Mouse (Mus musculus): Measurements from ENCODE around the gene Uqcr10. TPM values are rescaled to one million over a fixed set of nuclear protein-coding genes. Genes with fewer than 3 reads are reported as not detected.

Uqcr10 gene
- polyA plus RNA-seq, 1 experiment = 1,259 TPM

DNA sequence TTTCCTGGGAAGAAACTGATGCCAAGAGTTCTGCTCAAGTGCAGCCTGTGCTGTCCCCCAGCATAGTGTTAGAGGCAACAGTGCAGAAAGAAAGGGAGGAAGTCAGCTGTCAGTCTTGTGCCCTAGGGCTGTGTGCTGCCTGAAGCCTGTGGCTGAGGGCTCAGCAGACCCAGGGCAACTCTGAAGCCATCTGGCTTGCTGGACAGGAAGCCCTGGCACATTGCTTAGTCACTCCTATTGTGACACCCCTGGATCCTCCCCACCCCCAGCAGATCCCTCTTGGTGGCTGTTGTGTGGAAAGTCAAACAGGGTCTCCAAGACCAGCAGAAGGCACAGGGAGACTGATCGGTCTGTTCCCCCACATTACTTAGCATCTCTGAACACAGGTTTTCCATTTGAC lies 29.5 kb downstream of the Uqcr10 start:
- H3K27ac ChIP-seq (ENCODE audit: insufficient read depth, low read depth, low read length) = no peak overlapping the region
- 94% methylated on average over 1 of the region's 1 CpGs for WGBS

DNA sequence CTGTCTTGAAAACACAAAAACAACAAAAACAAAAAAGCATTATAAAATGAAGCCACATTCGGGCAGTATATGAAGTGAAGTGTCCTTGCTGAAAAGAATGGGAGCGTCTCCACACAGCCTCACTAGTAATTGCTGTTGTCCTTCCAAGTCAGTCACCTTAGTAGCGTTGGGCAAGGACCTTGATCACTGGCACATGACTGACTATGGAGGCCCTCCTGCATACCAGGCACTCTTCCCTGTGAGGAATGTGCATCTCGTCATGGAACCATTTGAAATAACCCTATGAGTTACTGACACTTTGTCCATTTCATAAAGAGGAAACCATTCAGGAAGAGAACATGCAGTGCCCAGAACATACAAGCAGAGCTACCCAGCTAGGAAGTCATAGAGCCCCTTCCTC lies 32.4 kb downstream of the Uqcr10 start:
- H3K4me1 ChIP-seq (ENCODE audit: control insufficient read depth, insufficient read depth, low read length) = no peaks in the 10 kb centered on the region
- WGBS = 92% methylated on average over 4 of the region's 4 CpGs
- H3K4me3 ChIP-seq (ENCODE audit: insufficient read depth, low read depth, low read length) = no peak overlapping the region
- TF ChIP-seq CTCF (IDR thresholded peaks at IDR 0.05; ENCODE audit: insufficient read depth, low read depth, low read length) (no peak), POLR2A (IDR thresholded peaks at IDR 0.05; ENCODE audit: insufficient read depth, low read depth, low read length) (no peak)
- H3K27ac ChIP-seq (ENCODE audit: insufficient read depth, low read depth, low read length) = no peak overlapping the region

More for the DNA sequence above, 29.5 kb downstream of the Uqcr10 start:
- TF ChIP-seq POLR2A (IDR thresholded peaks at IDR 0.05; ENCODE audit: insufficient read depth, low read depth, low read length) (no peak), CTCF (IDR thresholded peaks at IDR 0.05; ENCODE audit: insufficient read depth, low read depth, low read length) (no peak)
- peaks cover 10% of the 10 kb centered on the region for H3K4me1 ChIP-seq (ENCODE audit: control insufficient read depth, insufficient read depth, low read length)
- no peak overlapping the region for H3K4me3 ChIP-seq (ENCODE audit: insufficient read depth, low read depth, low read length)

DNA sequence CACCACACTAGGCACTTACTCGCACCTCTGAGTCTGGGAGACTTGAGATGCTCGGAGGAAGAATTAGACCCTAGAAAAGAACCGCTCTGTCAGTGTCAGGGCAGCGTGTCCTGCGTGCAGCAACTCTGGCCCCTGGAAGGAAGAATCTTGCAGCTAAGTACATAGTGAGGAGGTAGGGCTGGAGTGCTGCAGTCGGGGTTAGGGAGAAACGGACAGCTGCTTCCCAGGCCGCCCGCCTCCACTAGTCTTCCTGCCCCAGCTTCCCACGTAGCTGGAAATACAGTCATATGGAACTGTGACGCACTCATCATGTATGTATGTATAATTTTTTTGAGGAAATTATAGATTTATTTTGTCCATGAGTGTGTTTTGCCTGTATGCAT lies 41.7 kb downstream of the Uqcr10 start:
- Histone ChIP-seq H3K27ac (ENCODE audit: insufficient read depth, low read depth, low read length) (no peak overlapping the region), H3K4me3 (ENCODE audit: insufficient read depth, low read depth, low read length) (no peak overlapping the region), H3K4me1 (ENCODE audit: control insufficient read depth, insufficient read depth, low read length) (peaks cover 5% of the 10 kb centered on the region)
- TF ChIP-seq CTCF (IDR thresholded peaks at IDR 0.05; ENCODE audit: insufficient read depth, low read depth, low read length) (no peak), POLR2A (IDR thresholded peaks at IDR 0.05; ENCODE audit: insufficient read depth, low read depth, low read length) (no peak)
- WGBS = 82% methylated on average over 11 of the region's 11 CpGs

DNA sequence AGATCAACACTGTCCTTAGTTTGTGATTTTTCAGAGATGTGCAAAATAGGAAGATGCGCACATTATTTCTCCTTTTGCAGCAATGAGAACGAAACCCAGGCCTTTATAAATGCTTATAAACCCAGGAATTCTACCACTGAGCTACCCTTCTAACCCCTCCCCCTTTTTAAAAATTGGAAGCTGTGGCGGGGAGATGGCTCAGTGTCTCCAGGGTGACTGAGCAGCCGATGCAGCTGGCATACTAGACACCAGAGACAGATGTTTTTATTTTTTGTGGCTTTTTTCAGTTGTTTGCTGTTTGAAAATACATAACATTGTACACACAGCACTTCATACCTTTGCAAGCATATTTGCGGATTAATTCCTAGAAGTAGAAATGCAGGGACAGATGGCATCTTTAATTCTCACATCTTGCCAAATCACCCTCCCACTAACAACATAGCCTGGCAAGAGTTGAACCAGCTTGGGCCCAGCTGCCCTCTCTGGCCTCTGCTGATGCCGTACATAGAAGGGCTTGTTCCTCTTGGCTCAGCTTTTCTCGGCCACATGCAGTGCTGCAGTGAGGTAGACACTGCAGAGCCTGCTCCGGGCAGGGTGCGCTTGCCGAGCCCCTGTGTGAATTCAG lies 42.2 kb downstream of the Uqcr10 start:
- Histone ChIP-seq H3K4me3 (ENCODE audit: insufficient read depth, low read depth, low read length) (no peak overlapping the region), H3K4me1 (ENCODE audit: control insufficient read depth, insufficient read depth, low read length) (peaks cover 5% of the 10 kb centered on the region), H3K27ac (ENCODE audit: insufficient read depth, low read depth, low read length) (no peak overlapping the region)
- 62% methylated on average over 10 of the region's 10 CpGs for WGBS
- TF ChIP-seq CTCF (IDR thresholded peaks at IDR 0.05; ENCODE audit: insufficient read depth, low read depth, low read length) = no peak
- no peak for TF ChIP-seq POLR2A (IDR thresholded peaks at IDR 0.05; ENCODE audit: insufficient read depth, low read depth, low read length)

DNA sequence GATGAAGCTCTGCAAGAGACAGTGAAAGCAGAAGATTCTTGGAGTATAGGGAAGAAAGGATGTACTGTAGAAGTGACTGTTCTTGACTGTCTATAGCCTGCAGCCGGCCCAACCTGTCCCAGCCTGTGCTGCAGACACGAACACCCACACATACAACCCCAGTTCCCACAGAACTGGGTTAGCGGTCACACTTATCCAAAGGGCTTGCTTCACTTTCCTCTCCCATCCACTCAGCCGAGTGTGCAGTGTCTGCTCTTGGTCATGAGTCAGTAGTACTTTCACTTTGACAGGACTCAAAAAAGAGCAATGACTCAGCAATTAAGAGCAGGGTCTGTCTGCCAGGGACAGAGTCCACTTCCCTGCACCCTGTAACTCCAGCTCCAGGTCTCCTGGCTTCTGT lies 42.8 kb downstream of the Uqcr10 start:
- 64% methylated on average over 4 of the region's 4 CpGs for WGBS
- TF ChIP-seq CTCF (IDR thresholded peaks at IDR 0.05; ENCODE audit: insufficient read depth, low read depth, low read length) (no peak), POLR2A (IDR thresholded peaks at IDR 0.05; ENCODE audit: insufficient read depth, low read depth, low read length) (no peak)
- no peak overlapping the region for H3K4me3 ChIP-seq (ENCODE audit: insufficient read depth, low read depth, low read length)
- H3K27ac ChIP-seq (ENCODE audit: insufficient read depth, low read depth, low read length) = no peak overlapping the region
- H3K4me1 ChIP-seq (ENCODE audit: control insufficient read depth, insufficient read depth, low read length) = peaks cover 5% of the 10 kb centered on the region

DNA sequence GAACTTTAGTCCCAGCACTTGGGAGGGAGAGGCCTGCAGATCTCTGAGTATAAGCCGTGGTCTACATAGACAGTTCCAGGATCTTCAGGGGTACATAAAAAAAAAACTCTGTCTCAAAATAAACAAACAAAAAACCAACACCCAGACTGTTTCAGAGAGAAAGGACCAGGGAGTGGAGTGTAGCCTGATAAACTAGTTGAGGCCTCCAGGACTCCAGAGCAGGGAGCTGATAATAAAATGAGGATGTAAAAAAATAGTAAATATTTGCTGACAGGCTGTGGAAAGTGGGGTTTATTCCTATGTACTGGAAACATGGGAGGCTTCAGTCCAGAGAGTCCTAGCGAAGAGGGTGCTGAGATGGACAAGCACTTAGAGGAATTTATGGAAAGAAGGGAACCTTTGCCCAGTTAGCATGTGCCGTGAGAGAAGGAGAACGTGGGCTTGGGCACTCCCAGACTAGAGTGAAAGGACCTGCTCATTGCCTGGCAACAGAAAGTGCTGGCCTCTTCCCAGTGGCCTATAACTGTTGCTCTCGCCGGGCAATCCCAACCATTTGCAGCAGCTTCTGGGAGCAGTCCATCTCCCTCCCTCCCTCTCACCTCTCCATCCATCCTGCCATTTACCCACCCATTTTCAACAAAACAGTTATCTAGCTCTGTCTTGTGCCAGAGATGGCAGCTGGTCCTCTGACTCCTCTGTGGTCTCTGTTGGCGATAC lies 43.7 kb downstream of the Uqcr10 start:
- no peak overlapping the region for H3K27ac ChIP-seq (ENCODE audit: insufficient read depth, low read depth, low read length)
- H3K4me1 ChIP-seq (ENCODE audit: control insufficient read depth, insufficient read depth, low read length) = peaks cover 5% of the 10 kb centered on the region
- H3K4me3 ChIP-seq (ENCODE audit: insufficient read depth, low read depth, low read length) = no peak overlapping the region
- 68% methylated on average over 7 of the region's 7 CpGs for WGBS
- TF ChIP-seq CTCF (IDR thresholded peaks at IDR 0.05; ENCODE audit: insufficient read depth, low read depth, low read length) (no peak), POLR2A (IDR thresholded peaks at IDR 0.05; ENCODE audit: insufficient read depth, low read depth, low read length) (no peak)

DNA sequence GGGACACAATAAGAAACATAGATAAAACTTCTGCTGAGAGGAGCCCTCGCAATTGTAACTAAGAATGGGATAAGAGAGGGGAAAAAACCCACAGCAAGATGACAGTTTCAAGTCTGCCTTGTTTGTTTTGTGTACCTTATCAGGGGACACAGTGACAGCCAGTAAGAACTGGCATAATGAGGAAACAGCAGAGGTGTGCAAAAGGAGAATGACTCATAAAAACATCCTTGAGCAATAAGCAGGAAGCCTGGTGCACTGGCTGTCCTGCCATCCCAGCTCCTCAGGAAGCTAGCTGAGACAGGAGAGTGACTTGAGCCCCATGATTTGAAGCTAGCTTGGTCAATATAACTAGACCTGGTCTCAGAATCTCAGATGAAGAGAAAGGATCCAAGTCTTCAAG lies 44.3 kb downstream of the Uqcr10 start:
- Histone ChIP-seq H3K4me1 (ENCODE audit: control insufficient read depth, insufficient read depth, low read length) (peaks cover 5% of the 10 kb centered on the region), H3K4me3 (ENCODE audit: insufficient read depth, low read depth, low read length) (no peak overlapping the region), H3K27ac (ENCODE audit: insufficient read depth, low read depth, low read length) (no peak overlapping the region)
- WGBS = 100% methylated on average over 1 of the region's 1 CpGs
- TF ChIP-seq CTCF (IDR thresholded peaks at IDR 0.05; ENCODE audit: insufficient read depth, low read depth, low read length) (no peak), POLR2A (IDR thresholded peaks at IDR 0.05; ENCODE audit: insufficient read depth, low read depth, low read length) (no peak)

Other genes with a start within 250 kb of the Uqcr10 start
- not detected in 2 replicates for gene Mtmr3, start 109.5 kb downstream of the Uqcr10 start, polyA plus RNA-seq (2012; ENCODE audit: insufficient read depth, insufficient read length, low replicate concordance, missing spikeins)
- gene Gm11032, start 84.3 kb downstream of the Uqcr10 start, polyA plus RNA-seq (2012; ENCODE audit: insufficient read depth, insufficient read length, low replicate concordance, missing spikeins) = not detected in 2 replicates
- gene Ascc2, start 66.6 kb downstream of the Uqcr10 start, polyA plus RNA-seq (2012; ENCODE audit: insufficient read depth, insufficient read length, low replicate concordance, missing spikeins) = not detected in 2 replicates
- not detected in 2 replicates for gene Zmat5, start 336 bp upstream of the Uqcr10 start, polyA plus RNA-seq (2012; ENCODE audit: insufficient read depth, insufficient read length, low replicate concordance, missing spikeins)
- gene Cabp7, start 42.4 kb upstream of the Uqcr10 start, polyA plus RNA-seq (2012; ENCODE audit: insufficient read depth, insufficient read length, low replicate concordance, missing spikeins) = not detected in 2 replicates
- not detected in 2 replicates for gene Nf2, start 145.2 kb upstream of the Uqcr10 start, polyA plus RNA-seq (2012; ENCODE audit: insufficient read depth, insufficient read length, low replicate concordance, missing spikeins)
- gene Nipsnap1, start 169.6 kb upstream of the Uqcr10 start, polyA plus RNA-seq (2012; ENCODE audit: insufficient read depth, insufficient read length, low replicate concordance, missing spikeins) = not detected in 2 replicates
- gene Thoc5, start 191.0 kb upstream of the Uqcr10 start, polyA plus RNA-seq (2012; ENCODE audit: insufficient read depth, insufficient read length, low replicate concordance, missing spikeins) = not detected in 2 replicates
- not detected in 2 replicates for gene Nefh, start 243.7 kb upstream of the Uqcr10 start, polyA plus RNA-seq (2012; ENCODE audit: insufficient read depth, insufficient read length, low replicate concordance, missing spikeins)

All from olfactory bulb, adult 2 months (tissue).